Mouse (Mus musculus): Measurements from ENCODE around the gene Dok5. TPM values are rescaled to one million over a fixed set of nuclear protein-coding genes. Genes with fewer than 3 reads are reported as not detected.

Gene Dok5
- polyA plus RNA-seq, 1 experiment from 2014 or later: 0.21 TPM

- Histone ChIP-seq H3K9me3 (ENCODE audit: low read length) (no peaks in the 10 kb centered on the region), H3K4me1 (ENCODE audit: insufficient read depth) (no peaks in the 10 kb centered on the region), H3K4me3 (ENCODE audit: low read depth, low read length) (no peak overlapping the region), H3K27me3 (ENCODE audit: insufficient read depth, low read length) (no peaks in the 10 kb centered on the region), H3K36me3 (replicated peaks; ENCODE audit: insufficient read depth, low read length) (no peaks in the 10 kb centered on the region), H3K9ac (replicated peaks) (no peak overlapping the region), H3K4me2 (ENCODE audit: low read depth, low read length) (no peak overlapping the region), H3K27ac (ENCODE audit: low read depth) (no peak overlapping the region)
- TF ChIP-seq CTCF (IDR thresholded peaks at IDR 0.05; ENCODE audit: low read depth) (no peak), EP300 (IDR thresholded peaks at IDR 0.05; ENCODE audit: low read depth) (no peak)
- ATAC-seq (no peak), DNase-seq (no peak)
- 63% methylated on average over 5 of the region's 5 CpGs for WGBS (ENCODE audit: insufficient replicate concordance)
These were observed 146.3 kb downstream of the Dok5 start for GRCm38 (mm10) chr2:170877936-170878335.

- DNase-seq (no peak), ATAC-seq (no peak)
- no peak for TF ChIP-seq CTCF (IDR thresholded peaks at IDR 0.05; ENCODE audit: low read depth)
- TF ChIP-seq EP300 (IDR thresholded peaks at IDR 0.05; ENCODE audit: low read depth): no peak
- no peaks in the 10 kb centered on the region for H3K4me1 ChIP-seq (ENCODE audit: insufficient read depth)
- H3K27ac ChIP-seq (ENCODE audit: low read depth): no peak overlapping the region
- H3K9me3 ChIP-seq (ENCODE audit: low read length): no peaks in the 10 kb centered on the region
- no peak overlapping the region for H3K4me2 ChIP-seq (ENCODE audit: low read depth, low read length)
- H3K4me3 ChIP-seq (ENCODE audit: low read depth, low read length): no peak overlapping the region
- no peaks in the 10 kb centered on the region for H3K27me3 ChIP-seq (ENCODE audit: insufficient read depth, low read length)
- no peaks in the 10 kb centered on the region for H3K36me3 ChIP-seq (replicated peaks; ENCODE audit: insufficient read depth, low read length)
- 46% methylated on average over 4 of the region's 4 CpGs for WGBS (ENCODE audit: insufficient replicate concordance)
- H3K9ac ChIP-seq (replicated peaks): no peak overlapping the region
These were observed 152.7 kb downstream of the Dok5 start for GRCm38 (mm10) chr2:170884209-170884801.

GRCm38 (mm10) chr2:170887984-170888383 is 156.4 kb downstream of the Dok5 start:
- H3K36me3 ChIP-seq (replicated peaks; ENCODE audit: insufficient read depth, low read length): no peaks in the 10 kb centered on the region
- H3K27ac ChIP-seq (ENCODE audit: low read depth): no peak overlapping the region
- no peak overlapping the region for H3K4me2 ChIP-seq (ENCODE audit: low read depth, low read length)
- no peak for DNase-seq
- TF ChIP-seq CTCF (IDR thresholded peaks at IDR 0.05; ENCODE audit: low read depth) (no peak), EP300 (IDR thresholded peaks at IDR 0.05; ENCODE audit: low read depth) (no peak)
- ATAC-seq: no peak
- H3K4me1 ChIP-seq (ENCODE audit: insufficient read depth): no peaks in the 10 kb centered on the region
- 34% methylated on average over 9 of the region's 9 CpGs for WGBS (ENCODE audit: insufficient replicate concordance)
- H3K9ac ChIP-seq (replicated peaks): no peak overlapping the region
- H3K4me3 ChIP-seq (ENCODE audit: low read depth, low read length): no peak overlapping the region
- no peaks in the 10 kb centered on the region for H3K9me3 ChIP-seq (ENCODE audit: low read length)
- no peaks in the 10 kb centered on the region for H3K27me3 ChIP-seq (ENCODE audit: insufficient read depth, low read length)

- 69% methylated on average over 8 of the region's 8 CpGs for WGBS (ENCODE audit: insufficient replicate concordance)
- no peak overlapping the region for H3K4me2 ChIP-seq (ENCODE audit: low read depth, low read length)
- no peaks in the 10 kb centered on the region for H3K9me3 ChIP-seq (ENCODE audit: low read length)
- H3K4me3 ChIP-seq (ENCODE audit: low read depth, low read length): no peak overlapping the region
- no peaks in the 10 kb centered on the region for H3K4me1 ChIP-seq (ENCODE audit: insufficient read depth)
- DNase-seq: no peak
- ATAC-seq: no peak
- TF ChIP-seq CTCF (IDR thresholded peaks at IDR 0.05; ENCODE audit: low read depth) (no peak), EP300 (IDR thresholded peaks at IDR 0.05; ENCODE audit: low read depth) (no peak)
- no peak overlapping the region for H3K9ac ChIP-seq (replicated peaks)
- H3K36me3 ChIP-seq (replicated peaks; ENCODE audit: insufficient read depth, low read length): no peaks in the 10 kb centered on the region
- no peak overlapping the region for H3K27ac ChIP-seq (ENCODE audit: low read depth)
- no peaks in the 10 kb centered on the region for H3K27me3 ChIP-seq (ENCODE audit: insufficient read depth, low read length)
These were observed 163.5 kb downstream of the Dok5 start for GRCm38 (mm10) chr2:170895096-170895495.

- no peaks in the 10 kb centered on the region for H3K36me3 ChIP-seq (replicated peaks; ENCODE audit: insufficient read depth, low read length)
- H3K4me2 ChIP-seq (ENCODE audit: low read depth, low read length): no peak overlapping the region
- ATAC-seq: no peak
- 76% methylated on average over 13 of the region's 13 CpGs for WGBS (ENCODE audit: insufficient replicate concordance)
- H3K4me3 ChIP-seq (ENCODE audit: low read depth, low read length): no peak overlapping the region
- no peak for DNase-seq
- TF ChIP-seq EP300 (IDR thresholded peaks at IDR 0.05; ENCODE audit: low read depth) (no peak), CTCF (IDR thresholded peaks at IDR 0.05; ENCODE audit: low read depth) (no peak)
- no peaks in the 10 kb centered on the region for H3K4me1 ChIP-seq (ENCODE audit: insufficient read depth)
- H3K9me3 ChIP-seq (ENCODE audit: low read length): no peaks in the 10 kb centered on the region
- H3K27ac ChIP-seq (ENCODE audit: low read depth): no peak overlapping the region
- H3K27me3 ChIP-seq (ENCODE audit: insufficient read depth, low read length): no peaks in the 10 kb centered on the region
- no peak overlapping the region for H3K9ac ChIP-seq (replicated peaks)
These were observed 170.8 kb downstream of the Dok5 start for GRCm38 (mm10) chr2:170902204-170903028.

DNA sequence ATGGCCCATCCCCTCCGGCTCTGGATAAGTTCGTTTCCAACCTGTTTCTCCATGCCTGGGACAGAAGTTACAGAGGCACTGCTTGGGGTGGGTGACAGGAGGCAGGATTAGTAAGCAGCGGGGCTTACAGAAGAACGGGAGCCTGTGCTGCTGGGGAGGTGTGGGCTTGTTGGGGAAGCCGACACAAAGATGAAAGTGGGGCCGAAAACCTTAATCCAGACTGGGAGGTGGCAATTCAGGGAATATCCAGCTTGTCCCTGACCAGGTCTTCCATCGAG is 171.4 kb downstream of the Dok5 start:
- Histone ChIP-seq H3K27ac (ENCODE audit: low read depth) (no peak overlapping the region), H3K9ac (replicated peaks) (no peak overlapping the region), H3K4me2 (ENCODE audit: low read depth, low read length) (no peak overlapping the region), H3K9me3 (ENCODE audit: low read length) (no peaks in the 10 kb centered on the region), H3K27me3 (ENCODE audit: insufficient read depth, low read length) (no peaks in the 10 kb centered on the region), H3K4me1 (ENCODE audit: insufficient read depth) (no peaks in the 10 kb centered on the region), H3K36me3 (replicated peaks; ENCODE audit: insufficient read depth, low read length) (no peaks in the 10 kb centered on the region), H3K4me3 (ENCODE audit: low read depth, low read length) (no peak overlapping the region)
- DNase-seq (no peak), ATAC-seq (no peak)
- WGBS (ENCODE audit: insufficient replicate concordance): 80% methylated on average over 7 of the region's 7 CpGs
- TF ChIP-seq CTCF (IDR thresholded peaks at IDR 0.05; ENCODE audit: low read depth): no peak
- TF ChIP-seq EP300 (IDR thresholded peaks at IDR 0.05; ENCODE audit: low read depth): no peak
